Mouse (Mus musculus) cerebellum, adult 2 months (tissue): ENCODE measurements around the gene Sdhc.

Experiments
- CTCF ChIP-seq: fragments of 200-500 bp; IDR thresholded peaks from 2 replicates; pipeline ENCODE4 v1.5.1; 2011; ENCODE audit warnings: low read depth, mild to moderate bottlenecking, control low read depth, low read length, moderate library complexity, borderline replicate concordance; ENCODE audit not compliant: insufficient read depth
- POLR2A ChIP-seq: fragments of 200-500 bp; IDR thresholded peaks from 2 replicates; pipeline ENCODE4 v1.6.1; 2011; ENCODE audit warnings: low read length, control low read depth, borderline replicate concordance; ENCODE audit not compliant: insufficient read depth

DNA sequence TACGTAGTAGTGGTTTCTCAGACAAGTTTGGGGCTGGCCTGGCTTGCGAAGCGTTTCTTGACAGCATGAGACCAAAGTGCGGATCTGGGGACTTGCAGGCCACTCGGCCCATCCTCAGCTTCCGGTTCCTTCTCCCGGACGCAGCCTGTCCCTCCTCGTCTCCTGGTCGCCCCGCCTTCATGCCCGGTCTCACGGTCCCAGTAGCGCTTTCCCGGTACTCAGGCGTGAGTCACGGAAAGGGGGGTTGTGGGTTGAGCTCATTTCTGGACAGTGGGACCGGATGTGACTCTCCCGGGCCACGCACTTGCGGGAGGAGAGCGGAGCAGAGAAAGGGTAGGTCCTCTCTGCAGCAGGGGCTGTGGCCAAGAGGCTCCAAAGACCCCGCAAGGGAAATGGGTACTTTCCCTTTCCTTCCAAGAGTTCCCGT is 36.5 kb downstream of the Sdhc start, which contains the start of gene Cfap126:
- no peak for TF ChIP-seq CTCF
- peak; percentile 64; the same call in 1 of the 2 replicates for TF ChIP-seq POLR2A
